Mouse (Mus musculus) myocyte (in vitro differentiated cells): ENCODE measurements around the gene Neo1. TPM values are rescaled to one million over a fixed set of nuclear protein-coding genes. Genes with fewer than 3 reads are reported as not detected.

Experiments
- H3K27me3 ChIP-seq: one replicate; pipeline ENCODE4 v1.6.1; 2011; ENCODE audit not compliant: control insufficient read depth, insufficient read depth, insufficient read length
- H3K36me3 ChIP-seq: one replicate; pipeline ENCODE4 v1.6.1; 2011; ENCODE audit not compliant: control insufficient read depth, insufficient read depth
- H3K4me2 ChIP-seq: one replicate; pipeline ENCODE4 v1.6.1; 2011; ENCODE audit warnings: low read depth, control low read depth
- H3K4me3 ChIP-seq: one replicate; pipeline ENCODE4 v1.5.1; 2011; ENCODE audit warnings: mild to moderate bottlenecking, control low read depth, moderate library complexity
- H3K79me2 ChIP-seq: one replicate; pipeline ENCODE4 v1.6.1; 2011; ENCODE audit not compliant: control insufficient read depth, insufficient read depth
- H3ac ChIP-seq: one replicate; pipeline ENCODE4 v1.6.1; 2011; ENCODE audit not compliant: control insufficient read depth, insufficient read length
- CEBPB ChIP-seq: IDR thresholded peaks from 2 replicates; pipeline ENCODE4 v1.6.1; 2011; ENCODE audit warnings: mild to moderate bottlenecking, moderate library complexity; ENCODE audit not compliant: poor library complexity, insufficient read depth, severe bottlenecking
- E2F4 ChIP-seq: IDR thresholded peaks from one replicate; pipeline ENCODE4 v1.6.1; 2011; ENCODE audit warnings: mild to moderate bottlenecking, control low read depth, moderate library complexity; ENCODE audit not compliant: insufficient read depth
- MAX ChIP-seq: IDR thresholded peaks from one replicate; pipeline ENCODE4 v1.6.1; 2011; ENCODE audit warnings: low read depth, mild to moderate bottlenecking, control low read depth
- MYOD1 ChIP-seq, 3 experiments: IDR thresholded peaks; one replicate each; pipeline ENCODE4 v1.6.1; 2011; ENCODE audit warnings: control low read depth in 2 of 3, low read depth in 2 of 3, mild to moderate bottlenecking in 2 of 3, moderate library complexity in 1 of 3; ENCODE audit not compliant: insufficient read length in 2 of 3, control insufficient read depth in 1 of 3
- MYOG ChIP-seq, 3 experiments: IDR thresholded peaks; one replicate each; pipeline ENCODE4 v1.6.1; 2011; ENCODE audit warnings: control low read depth in 2 of 3, low read depth in 2 of 3, mild to moderate bottlenecking in 2 of 3; ENCODE audit not compliant: insufficient read length in 2 of 3, control insufficient read depth in 1 of 3, insufficient read depth in 1 of 3
- POLR2A ChIP-seq: IDR thresholded peaks from one replicate; pipeline ENCODE4 v1.6.1; 2011; ENCODE audit warnings: low read depth, mild to moderate bottlenecking, control low read depth, moderate library complexity; ENCODE audit not compliant: insufficient read length
- POLR2AphosphoS2 ChIP-seq: IDR thresholded peaks from one replicate; pipeline ENCODE4 v1.6.1; 2011; ENCODE audit warnings: low read depth, control low read depth; ENCODE audit not compliant: insufficient read length
- REST ChIP-seq: IDR thresholded peaks from one replicate; pipeline ENCODE4 v1.6.1; 2011; ENCODE audit warnings: mild to moderate bottlenecking, control low read depth, moderate library complexity; ENCODE audit not compliant: insufficient read depth, insufficient read length
- SRF ChIP-seq: IDR thresholded peaks from one replicate; pipeline ENCODE4 v1.6.1; 2011; ENCODE audit warnings: low read depth; ENCODE audit not compliant: control insufficient read depth, insufficient read length
- TCF12 ChIP-seq: IDR thresholded peaks from one replicate; pipeline ENCODE4 v1.6.1; 2011; ENCODE audit warnings: mild to moderate bottlenecking, control low read depth; ENCODE audit not compliant: poor library complexity, insufficient read depth, severe bottlenecking
- TCF3 ChIP-seq: IDR thresholded peaks from one replicate; pipeline ENCODE4 v1.6.1; 2011; ENCODE audit warnings: low read depth, control low read depth; ENCODE audit not compliant: insufficient read length
- USF1 ChIP-seq: IDR thresholded peaks from one replicate; pipeline ENCODE4 v1.6.1; 2011; ENCODE audit warnings: low read depth, mild to moderate bottlenecking, control low read depth, moderate library complexity
- polyA plus RNA-seq: library from polyadenylated mRNA; unstranded; fragments of >200 nt; fragmentation: generic; extraction: Trizol; gene quantifications from one replicate; pipeline ENCODE4 v1.2.1, GENCODE M21; 2012; ENCODE audit warnings: missing spikeins

Neo1 gene
- polyA plus RNA-seq = 36.8 TPM

- Histone ChIP-seq H3ac (peak within 1 kb of the TSS; percentile 98), H3K79me2 (peaks cover 41% of the 10 kb centered on the region)
- TF ChIP-seq CEBPB (no peak), MYOD1 (IDR thresholded peaks at IDR 0.05; ENCODE audit: control insufficient read depth in 1 of 3, insufficient read length in 2 of 3, low read depth in 2 of 3) (peak in 1 of 3 experiments; percentile 29), MAX (no peak), E2F4 (no peak), POLR2AphosphoS2 (peak; percentile 34), POLR2A (peak; percentile 63)
Observed at GRCm38 (mm10) chr9:59036159-59036731, at the start of gene Neo1. Gene Neo1 (minus strand): TSS chr9:59036441.

GRCm38 (mm10) chr9:59075632-59076031, 39.4 kb upstream of the Neo1 start:
- no peak overlapping the region for H3K4me2 ChIP-seq
- H3K79me2 ChIP-seq = no peaks in the 10 kb centered on the region
- H3ac ChIP-seq = no peak overlapping the region
- peaks cover 6% of the 10 kb centered on the region for H3K27me3 ChIP-seq
- H3K4me3 ChIP-seq = no peak overlapping the region
- TF ChIP-seq MYOG (IDR thresholded peaks at IDR 0.05; ENCODE audit: control insufficient read depth in 1 of 3, insufficient read depth in 1 of 3, insufficient read length in 2 of 3, low read depth in 2 of 3) = no peak
- TF ChIP-seq MAX = no peak
- TF ChIP-seq USF1 = no peak
- no peak for TF ChIP-seq TCF3
- no peak for TF ChIP-seq MYOD1 (IDR thresholded peaks at IDR 0.05; ENCODE audit: control insufficient read depth in 1 of 3, insufficient read length in 2 of 3, low read depth in 2 of 3)
- no peak for TF ChIP-seq E2F4
- TF ChIP-seq POLR2AphosphoS2 = no peak
- TF ChIP-seq REST = no peak
- no peak for TF ChIP-seq POLR2A
- no peak for TF ChIP-seq CEBPB
- H3K36me3 ChIP-seq = no peaks in the 10 kb centered on the region

More at GRCm38 (mm10) chr9:59036159-59036731, at the start of gene Neo1:
- peak within 1 kb of the TSS; percentile 87 for H3K4me2 ChIP-seq
- H3K36me3 ChIP-seq = no peaks in the 10 kb centered on the region
- H3K27me3 ChIP-seq = no peaks in the 10 kb centered on the region
- H3K4me3 ChIP-seq = peak within 1 kb of the TSS; percentile 67

GRCm38 (mm10) chr9:59073887-59074286, 37.6 kb upstream of the Neo1 start:
- H3K27me3 ChIP-seq = peaks cover 6% of the 10 kb centered on the region
- H3ac ChIP-seq = no peak overlapping the region
- no peaks in the 10 kb centered on the region for H3K36me3 ChIP-seq
- TF ChIP-seq TCF12 (no peak), E2F4 (no peak), SRF (no peak), MAX (no peak), MYOG (IDR thresholded peaks at IDR 0.05; ENCODE audit: control insufficient read depth in 1 of 3, insufficient read depth in 1 of 3, insufficient read length in 2 of 3, low read depth in 2 of 3) (no peak), POLR2A (no peak)
- H3K4me3 ChIP-seq = no peak overlapping the region
- no peaks in the 10 kb centered on the region for H3K79me2 ChIP-seq
- no peak overlapping the region for H3K4me2 ChIP-seq

- Histone ChIP-seq H3ac (no peak overlapping the region), H3K4me2 (no peak overlapping the region), H3K36me3 (no peaks in the 10 kb centered on the region), H3K4me3 (no peak overlapping the region), H3K79me2 (no peaks in the 10 kb centered on the region), H3K27me3 (peaks cover 5% of the 10 kb centered on the region)
- TF ChIP-seq CEBPB = no peak
- TF ChIP-seq E2F4 = no peak
- TF ChIP-seq POLR2A = no peak
- no peak for TF ChIP-seq USF1
- TF ChIP-seq REST = no peak
- no peak for TF ChIP-seq TCF12
- TF ChIP-seq POLR2AphosphoS2 = no peak
- no peak for TF ChIP-seq MYOD1 (IDR thresholded peaks at IDR 0.05; ENCODE audit: control insufficient read depth in 1 of 3, insufficient read length in 2 of 3, low read depth in 2 of 3)
- TF ChIP-seq MYOG (IDR thresholded peaks at IDR 0.05; ENCODE audit: control insufficient read depth in 1 of 3, insufficient read depth in 1 of 3, insufficient read length in 2 of 3, low read depth in 2 of 3) = no peak
- TF ChIP-seq MAX = no peak
- TF ChIP-seq SRF = no peak
- no peak for TF ChIP-seq TCF3
Observed at GRCm38 (mm10) chr9:59072076-59072777, 36.0 kb upstream of the Neo1 start.

GRCm38 (mm10) chr9:59071220-59071977, 35.2 kb upstream of the Neo1 start:
- Histone ChIP-seq H3K4me3 (no peak overlapping the region), H3K36me3 (no peaks in the 10 kb centered on the region), H3ac (no peak overlapping the region), H3K79me2 (no peaks in the 10 kb centered on the region), H3K4me2 (no peak overlapping the region), H3K27me3 (no peaks in the 10 kb centered on the region)
- TF ChIP-seq TCF12 (no peak), TCF3 (no peak), MYOG (IDR thresholded peaks at IDR 0.05; ENCODE audit: control insufficient read depth in 1 of 3, insufficient read depth in 1 of 3, insufficient read length in 2 of 3, low read depth in 2 of 3) (no peak), MAX (no peak), MYOD1 (IDR thresholded peaks at IDR 0.05; ENCODE audit: control insufficient read depth in 1 of 3, insufficient read length in 2 of 3, low read depth in 2 of 3) (no peak), POLR2A (no peak), REST (no peak), USF1 (no peak), CEBPB (no peak), SRF (no peak), E2F4 (no peak), POLR2AphosphoS2 (no peak)
